Mouse (Mus musculus) mature B cell (primary cell): ENCODE data around the gene Ptges.
"Not testable (repeated sequence)": the region's sequence is repeated elsewhere in the genome, so short reads cannot be mapped to it uniquely, and the experiment has no call there.

Experiments used
- in situ Hi-C: fragments of 300-500 bp; cut with MboI; formaldehyde crosslinking; loops from 2 replicates; pipeline ENCODE4 v1.14.3; 2019

Gene Ptges

DNA sequence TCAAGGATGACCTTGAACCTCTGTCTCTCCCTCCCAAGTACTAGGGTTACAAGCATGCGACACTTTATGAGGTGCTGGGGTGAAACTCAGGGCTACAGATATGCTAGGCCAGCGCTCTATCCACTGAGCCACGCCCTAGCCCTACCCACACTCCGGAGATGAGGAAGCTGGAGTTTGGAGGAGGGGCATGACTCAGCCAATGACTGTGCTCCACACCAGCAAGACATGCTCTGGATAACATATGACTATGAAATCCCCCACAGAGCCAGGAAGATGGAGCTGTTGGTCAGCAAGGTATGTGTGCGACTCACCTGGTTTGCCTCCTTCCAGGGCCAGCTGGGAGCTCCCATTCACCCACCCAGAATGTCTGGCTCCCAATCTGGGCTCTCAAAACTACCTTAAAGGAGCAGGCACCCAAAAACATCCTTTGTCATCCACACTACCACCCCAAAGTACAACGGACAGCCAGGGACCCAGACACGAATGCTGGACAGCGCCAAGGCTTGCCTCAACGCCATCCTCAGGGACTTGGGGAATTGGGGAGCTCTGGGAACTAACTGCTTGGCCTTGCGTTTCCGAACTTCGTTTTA is 675 bp downstream of the Ptges start:
- in situ Hi-C loops, result no loop called here

DNA sequence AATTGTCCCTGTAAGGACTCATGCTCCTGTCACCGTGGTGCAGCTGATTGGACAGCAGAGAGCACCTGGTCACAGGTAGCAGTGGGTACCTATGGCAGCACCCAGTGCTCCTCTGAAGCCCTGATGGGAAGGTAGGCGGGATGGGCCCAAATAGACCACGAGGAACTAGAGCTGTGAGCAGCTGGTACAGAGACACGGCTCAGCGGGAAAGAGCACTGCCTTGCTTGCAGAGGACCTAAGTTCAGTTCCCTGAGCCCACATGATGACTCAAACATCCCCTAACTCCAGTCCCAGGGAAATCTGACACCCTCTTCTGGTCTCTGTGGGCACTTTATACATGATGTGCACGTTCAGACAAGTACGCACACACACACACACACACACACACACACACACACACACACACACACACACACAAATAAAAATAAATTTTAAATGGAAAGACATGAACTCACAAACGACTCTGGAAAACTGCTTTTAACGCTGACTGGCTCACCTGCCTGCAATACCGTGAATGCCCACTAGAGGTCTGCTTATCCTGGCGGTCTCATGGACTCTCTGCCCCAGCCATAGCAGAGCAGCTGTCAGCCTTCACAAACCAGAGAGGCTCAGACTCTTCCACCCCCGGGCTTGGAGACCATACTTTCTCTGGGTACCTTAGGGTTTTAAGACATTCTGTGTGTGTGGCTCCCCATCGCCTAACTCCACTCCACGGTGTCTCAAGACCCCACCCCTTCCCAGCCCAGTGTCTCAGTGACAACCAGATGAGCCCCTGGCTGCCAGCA is 1.6 kb downstream of the Ptges start:
- in situ Hi-C loops, result no loop called here

GRCm38 (mm10) chr2:30927151-30927781 is 2.4 kb downstream of the Ptges start:
- in situ Hi-C loops, result no loop called here

DNA sequence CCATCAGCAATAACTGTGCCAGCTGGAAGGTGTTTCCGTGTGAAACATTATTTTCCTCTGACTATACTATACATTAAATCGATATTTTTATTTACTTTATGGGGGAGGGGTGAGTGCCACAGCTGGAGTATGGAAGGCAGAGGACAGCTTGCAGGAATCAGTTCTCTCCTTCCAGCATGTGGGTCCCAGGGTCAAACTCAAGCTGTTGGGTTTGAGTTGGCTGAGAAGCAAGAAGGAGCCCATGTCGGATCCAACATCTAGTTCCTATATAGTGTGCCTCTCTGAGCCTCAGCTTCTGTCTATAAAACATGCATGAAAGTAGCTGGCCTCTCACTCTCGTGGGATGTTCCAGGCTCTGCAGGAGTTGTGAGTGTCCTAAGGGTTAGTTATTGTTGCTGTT is 3.3 kb downstream of the Ptges start:
- in situ Hi-C loops, result no loop called here

- in situ Hi-C loops, result no loop called here
These were observed 4.5 kb downstream of the Ptges start for GRCm38 (mm10) chr2:30925181-30925580.

- in situ Hi-C loops, result no loop called here
These were observed 6.6 kb downstream of the Ptges start for GRCm38 (mm10) chr2:30923099-30923498.

- in situ Hi-C loops, result no loop called here
These were observed 9.4 kb downstream of the Ptges start for GRCm38 (mm10) chr2:30920216-30920615.

GRCm38 (mm10) chr2:30918780-30919329 is 10.8 kb downstream of the Ptges start:
- in situ Hi-C loops, result no loop called here

DNA sequence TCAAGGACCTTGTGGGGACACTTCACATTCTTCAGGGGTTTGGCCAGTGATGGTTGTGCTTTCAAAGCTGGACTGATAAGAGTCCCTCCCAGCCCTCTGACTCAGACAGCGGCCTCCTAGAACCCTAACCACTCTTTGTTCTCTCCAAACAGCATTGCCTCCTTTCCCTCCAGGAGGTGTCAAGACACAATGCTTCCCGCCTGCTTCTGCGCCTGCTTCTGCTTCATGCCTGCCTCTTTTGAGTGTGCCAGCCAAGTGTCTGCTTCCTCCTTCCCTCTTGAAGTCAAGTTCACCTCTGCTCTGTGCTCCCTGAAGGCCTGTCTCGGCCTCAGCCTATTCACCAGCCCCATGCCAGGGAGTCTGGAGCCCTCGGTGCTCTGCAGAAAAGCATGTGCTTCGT is 11.5 kb downstream of the Ptges start:
- in situ Hi-C loops, result no loop called here

- in situ Hi-C loops, result no loop called here
These were observed 12.0 kb downstream of the Ptges start for GRCm38 (mm10) chr2:30917649-30918048.

DNA sequence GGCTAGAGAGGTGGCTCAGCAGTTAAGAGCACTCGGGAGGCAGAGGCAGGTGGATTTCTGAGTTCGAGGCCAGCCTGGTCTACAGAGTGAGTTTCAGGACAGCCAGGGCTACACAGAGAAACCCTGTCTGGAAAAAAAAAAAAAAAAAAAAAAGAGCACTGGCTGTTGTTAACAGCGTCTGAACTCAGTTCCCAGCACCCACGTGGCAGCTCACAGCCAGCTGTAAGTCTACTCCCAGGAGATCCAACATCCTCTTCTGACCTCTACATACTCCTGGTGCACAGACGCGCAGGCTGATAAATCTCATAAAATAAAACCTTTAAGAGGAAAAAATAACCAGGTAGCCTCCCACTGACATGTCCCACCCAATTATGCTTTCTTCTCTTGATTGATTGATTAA is 13.7 kb downstream of the Ptges start:
- in situ Hi-C loops, result not testable (repeated sequence)

DNA sequence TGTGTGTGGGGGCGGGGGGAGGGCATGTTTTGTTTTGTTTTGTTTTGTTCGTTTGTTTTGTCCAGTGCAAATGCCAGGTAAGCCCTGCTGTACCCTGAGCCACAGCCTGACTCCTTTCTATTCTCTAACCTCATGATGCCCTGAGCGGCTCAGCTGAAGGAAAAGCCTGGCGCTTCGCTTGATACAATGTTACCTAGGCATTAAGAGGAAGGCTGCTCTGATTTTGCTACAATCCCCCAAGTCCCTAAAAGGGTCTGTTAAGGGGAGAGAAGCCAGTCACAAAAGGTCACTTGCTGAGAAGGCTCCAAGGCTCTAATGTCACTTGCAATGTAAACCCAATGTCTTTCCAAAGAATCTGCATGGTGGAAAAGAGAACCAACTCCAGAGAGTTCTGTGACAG is 14.3 kb downstream of the Ptges start:
- in situ Hi-C loops, result no loop called here

GRCm38 (mm10) chr2:30914836-30915235 is 14.8 kb downstream of the Ptges start:
- in situ Hi-C loops, result no loop called here

DNA sequence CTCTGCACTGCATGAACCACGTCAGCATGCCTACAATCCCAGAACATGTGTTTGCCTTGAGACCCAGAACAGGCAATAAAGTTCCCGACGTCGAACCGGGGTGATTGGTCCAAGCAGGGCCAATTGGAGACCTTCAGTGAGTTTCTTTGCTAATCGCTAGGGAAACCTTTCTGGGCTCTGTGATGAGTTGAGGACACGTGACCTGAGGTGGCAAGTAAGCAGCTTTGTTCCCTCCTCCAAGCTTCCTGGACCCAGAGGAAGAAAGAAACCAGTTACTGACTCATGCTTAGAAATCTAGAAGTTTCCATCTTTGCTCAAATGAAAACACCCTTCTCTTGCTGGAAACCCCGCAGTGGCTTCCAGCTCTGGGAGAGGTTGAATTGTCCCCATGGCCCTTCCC is 16.6 kb downstream of the Ptges start:
- in situ Hi-C loops, result no loop called here

DNA sequence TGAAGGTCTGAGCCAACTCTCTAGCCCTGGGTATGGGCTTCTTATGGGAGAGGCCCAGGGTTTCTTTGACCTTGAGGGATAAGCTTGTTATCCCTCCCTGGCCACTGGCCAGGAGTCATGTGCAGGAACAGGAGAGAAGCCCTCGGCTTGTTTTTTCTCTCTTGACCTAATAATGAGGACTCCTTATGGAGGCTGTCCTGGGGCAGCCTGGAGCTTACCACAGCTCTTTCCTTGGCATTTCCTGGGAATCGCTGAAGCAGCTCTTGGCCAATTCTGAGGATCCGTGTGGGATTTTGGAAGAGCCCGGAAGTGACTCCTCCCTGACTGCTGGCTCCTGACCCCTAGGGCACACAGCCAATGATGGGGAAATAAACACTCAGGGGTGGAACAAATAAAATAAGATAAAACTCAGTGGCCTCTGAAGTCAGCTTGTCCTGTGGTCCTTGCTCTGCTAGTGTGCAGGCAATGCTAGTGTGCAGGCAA is 17.3 kb downstream of the Ptges start:
- in situ Hi-C loops, result no loop called here

DNA sequence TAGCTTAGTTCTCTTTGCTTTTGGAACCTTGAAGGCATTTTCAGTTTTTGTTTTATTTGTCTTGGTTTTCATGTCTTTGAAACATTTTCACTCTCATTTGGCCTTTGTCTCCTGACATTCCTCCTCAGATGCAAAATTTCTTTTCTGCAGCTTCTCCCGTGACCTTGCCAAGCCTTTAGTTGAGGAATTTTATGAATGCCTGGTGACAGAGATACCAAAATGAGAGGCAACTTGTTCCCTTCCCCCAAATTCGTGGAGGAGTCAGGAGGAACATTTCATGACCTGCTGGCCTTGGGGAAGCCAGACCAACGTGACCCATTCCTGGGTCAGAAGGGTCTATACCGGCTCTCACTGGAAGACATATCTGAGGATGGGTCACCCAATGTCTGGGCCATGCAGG is 23.0 kb downstream of the Ptges start:
- in situ Hi-C loops, result no loop called here

DNA sequence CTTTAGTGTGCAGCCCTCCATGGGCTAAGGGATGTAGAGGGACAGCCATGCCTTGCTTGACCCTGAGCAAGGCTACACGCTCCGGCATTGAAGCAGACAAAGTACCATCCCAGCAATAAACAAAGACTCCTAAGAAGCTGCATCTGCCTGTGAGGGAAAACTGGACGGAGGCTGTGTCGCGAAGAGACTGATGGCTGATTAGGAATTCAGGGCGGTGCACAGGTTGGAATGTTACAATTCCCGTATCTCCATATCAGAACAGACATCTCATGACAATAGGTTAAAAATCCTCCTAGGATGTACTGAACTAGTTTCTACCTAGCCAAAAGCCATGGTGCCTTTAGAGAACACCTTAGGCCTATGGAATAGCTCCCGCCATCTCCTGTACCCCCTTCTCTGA is 23.8 kb downstream of the Ptges start:
- in situ Hi-C loops, result no loop called here

DNA sequence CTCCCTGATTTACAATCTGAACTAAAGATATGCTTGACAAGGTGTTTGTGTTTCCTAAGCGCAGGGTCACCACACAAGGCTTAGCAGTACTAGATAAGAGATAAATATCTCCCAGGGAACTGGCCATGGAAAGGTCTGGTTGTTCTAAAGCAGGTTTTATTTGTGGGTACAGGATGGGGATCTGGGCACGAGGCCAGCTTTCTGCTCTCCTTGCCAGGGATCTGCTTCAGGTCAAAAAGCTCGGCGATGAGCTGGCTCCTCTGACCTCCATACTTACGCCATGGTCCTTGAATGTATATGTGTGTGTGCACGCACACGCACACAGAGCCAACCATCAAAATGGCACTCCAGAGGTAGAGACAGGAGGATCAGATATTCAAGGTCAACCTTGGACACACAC is 24.7 kb downstream of the Ptges start:
- in situ Hi-C loops, result no loop called here

- in situ Hi-C loops, result no loop called here
These were observed 25.4 kb downstream of the Ptges start for GRCm38 (mm10) chr2:30904231-30904630.

DNA sequence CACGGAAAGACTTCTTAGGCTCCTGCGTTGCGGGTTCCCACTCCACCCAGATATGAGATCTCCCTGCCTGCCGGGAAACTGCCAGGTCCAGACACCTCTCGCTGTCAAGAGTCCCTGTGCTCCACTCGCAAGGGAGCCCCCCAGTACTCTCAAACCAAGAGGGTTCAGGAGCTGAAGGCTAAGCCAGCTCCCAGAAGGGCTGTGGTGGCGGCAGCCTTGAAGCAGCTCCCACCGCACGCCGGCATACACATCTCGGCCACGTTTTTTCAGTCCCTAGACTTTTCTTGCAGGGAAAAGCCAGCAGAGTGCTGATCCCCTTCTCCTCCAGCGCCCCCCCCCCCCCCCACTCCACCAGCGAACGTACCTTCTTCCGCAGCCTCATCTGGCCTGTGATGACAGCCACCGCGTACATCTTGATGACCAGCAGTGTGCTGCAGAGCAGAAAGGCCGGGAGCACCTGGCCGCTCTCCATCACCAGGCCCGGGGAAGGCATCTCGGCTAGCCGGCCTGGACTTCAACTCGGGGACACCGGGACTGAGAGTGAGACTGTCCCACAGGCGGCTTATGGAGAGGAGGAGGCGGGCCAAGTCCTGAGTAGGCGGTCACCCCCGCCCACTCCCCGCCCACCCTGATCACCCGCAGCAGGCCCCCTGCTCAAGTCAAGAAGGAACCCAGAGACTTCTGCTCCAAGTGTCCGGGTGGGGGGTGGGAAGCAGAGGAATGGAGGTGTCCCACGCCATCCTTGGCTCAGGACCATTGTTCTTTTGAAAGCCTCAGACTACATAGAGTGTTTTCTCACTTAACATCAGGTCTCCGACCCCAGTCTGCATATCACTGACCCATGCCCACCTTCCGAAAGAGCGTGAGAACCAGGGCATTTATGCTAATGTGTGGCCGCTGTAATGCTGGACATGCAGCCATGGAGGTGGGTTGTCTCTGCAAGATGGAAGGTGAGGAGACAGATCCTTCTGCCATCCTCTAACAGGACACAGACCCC is 26.6 kb downstream of the Ptges start:
- in situ Hi-C loops, result no loop called here

- in situ Hi-C loops, result no loop called here
These were observed 27.4 kb downstream of the Ptges start for GRCm38 (mm10) chr2:30902256-30902655.
